In the genomic region with DNA sequence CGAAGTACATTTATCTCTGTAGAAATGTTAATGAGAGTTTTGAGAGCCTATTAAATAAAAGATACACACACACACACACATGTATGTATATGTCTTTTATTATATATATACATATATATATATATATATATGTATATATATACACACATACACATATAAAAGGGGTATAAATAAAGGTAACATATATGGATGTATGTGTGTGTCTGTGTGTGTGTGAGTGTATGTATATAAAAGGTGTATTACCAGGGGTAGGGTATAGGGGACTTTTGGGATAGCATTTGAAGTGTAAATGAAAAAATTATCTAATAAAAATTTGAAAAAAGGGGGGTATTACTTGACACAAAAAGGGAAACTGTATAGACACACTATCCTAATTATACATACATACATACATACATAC, we compare ENCODE assay signal across 13 mouse cellular contexts.
DNase-seq lines count a peak whose midpoint lies in the region; ATAC-seq and TF ChIP-seq lines count a peak whose summit lies in the region.
"Had no signal": no experiment of that assay in that cellular context is flagged by ENCODE, and none has a peak within 500 bp of the region (broad histone marks: within the 10 kb centered on the region; RNA-seq: fewer than 3 reads in every experiment).

No protein-coding gene starts in this region.

- no peak for DNase-seq in heart, postnatal 10 days
- no peak for DNase-seq in lung, adult 2 months
- no peak for DNase-seq in hindbrain, embryonic 14.5 days (ENCODE audit: low spot score)
- DNase-seq in thymus, postnatal 4 days: no peak
- no peak for DNase-seq in gastrocnemius, adult 2 months

- WGBS in heart, embryonic 13.5 days: 35% methylated on average over 1 of the region's 1 CpGs
- WGBS in lung, embryonic 16.5 days: 50% methylated on average over 1 of the region's 1 CpGs
- 67% methylated on average over 1 of the region's 1 CpGs for WGBS in lung, adult 2 months
- WGBS in hindbrain, embryonic 14.5 days: 70% methylated on average over 1 of the region's 1 CpGs
- 61% methylated on average over 1 of the region's 1 CpGs for whole genome bisulfite sequencing in neural tube, embryonic 13.5 days

- H3K36me3 ChIP-seq in heart, embryonic 13.5 days: peaks cover 79% of the 10 kb centered on the region
- H3K36me3 ChIP-seq in lung, embryonic 16.5 days (ENCODE audit: control insufficient read depth, insufficient read depth, low read length): peaks cover 27% of the 10 kb centered on the region
- peaks cover 65% of the 10 kb centered on the region for H3K36me3 ChIP-seq in hindbrain, embryonic 14.5 days (replicated peaks; ENCODE audit: control insufficient read depth, insufficient read depth)
- H3K36me3 ChIP-seq in neural tube, embryonic 13.5 days: peaks cover 63% of the 10 kb centered on the region

- TF ChIP-seq POLR2A in lung, adult 2 months (IDR thresholded peaks at IDR 0.05; ENCODE audit: borderline replicate concordance, extremely low read depth, low read depth, low read length): no peak

- no peak overlapping the region for H3K4me3 ChIP-seq in heart, embryonic 13.5 days
- no peak overlapping the region for H3K4me3 ChIP-seq in lung, embryonic 16.5 days (ENCODE audit: low read length)
- no peak overlapping the region for H3K4me3 ChIP-seq in lung, adult 2 months (replicated peaks; ENCODE audit: extremely low read depth, low read depth, low read length)
- no peak overlapping the region for H3K4me3 ChIP-seq in hindbrain, embryonic 14.5 days (replicated peaks; ENCODE audit: low read length)
- H3K4me3 ChIP-seq in neural tube, embryonic 13.5 days: no peak overlapping the region
- no peak overlapping the region for H3K4me3 ChIP-seq in gastrocnemius, adult 2 months
- H3K4me3 ChIP-seq: limb, embryonic 12.5 days; stomach, embryonic 15.5 days had no signal

- no peaks in the 10 kb centered on the region for H3K9me3 ChIP-seq in heart, embryonic 13.5 days
- H3K9me3 ChIP-seq in lung, embryonic 16.5 days (ENCODE audit: control insufficient read depth, low read length): no peaks in the 10 kb centered on the region
- H3K9me3 ChIP-seq in hindbrain, embryonic 14.5 days (ENCODE audit: control insufficient read depth, low read length): no peaks in the 10 kb centered on the region
- H3K9me3 ChIP-seq in neural tube, embryonic 13.5 days: peaks cover 3% of the 10 kb centered on the region; the same call in 1 of the 2 replicates
- H3K9me3 ChIP-seq: limb, embryonic 12.5 days; stomach, embryonic 15.5 days had no signal

- H3K4me2 ChIP-seq in heart, embryonic 13.5 days: no peak overlapping the region
- H3K4me2 ChIP-seq in lung, embryonic 16.5 days (ENCODE audit: low read depth, low read length): no peak overlapping the region
- no peak overlapping the region for H3K4me2 ChIP-seq in hindbrain, embryonic 14.5 days (replicated peaks)
- H3K4me2 ChIP-seq in neural tube, embryonic 13.5 days: no peak overlapping the region
- H3K4me2 ChIP-seq: stomach, embryonic 15.5 days had no signal

- H3K9ac ChIP-seq in heart, embryonic 13.5 days: no peak overlapping the region
- H3K9ac ChIP-seq in lung, embryonic 16.5 days (ENCODE audit: low read length): no peak overlapping the region
- H3K9ac ChIP-seq in hindbrain, embryonic 14.5 days: no peak overlapping the region
- H3K9ac ChIP-seq in neural tube, embryonic 13.5 days: no peak overlapping the region
- H3K9ac ChIP-seq: limb, embryonic 12.5 days; liver, postnatal 0 days; stomach, embryonic 15.5 days had no signal

- no peaks in the 10 kb centered on the region for H3K27me3 ChIP-seq in heart, embryonic 13.5 days (replicated peaks)
- H3K27me3 ChIP-seq in lung, embryonic 16.5 days (ENCODE audit: control insufficient read depth, insufficient read depth, low read depth, low read length): no peaks in the 10 kb centered on the region
- H3K27me3 ChIP-seq in hindbrain, embryonic 14.5 days (ENCODE audit: control insufficient read depth, insufficient read depth, low read length): no peaks in the 10 kb centered on the region
- H3K27me3 ChIP-seq in neural tube, embryonic 13.5 days: no peaks in the 10 kb centered on the region
- H3K27me3 ChIP-seq: limb, embryonic 12.5 days; Patski; stomach, embryonic 15.5 days had no signal

- no peak for ATAC-seq in heart, embryonic 13.5 days (ENCODE audit: extremely low read depth, insufficient number of reproducible peaks, low FRiP score, low TSS enrichment)
- 0 out of 2 replicates have a peak, but pooled peaks have one; percentile 1 for ATAC-seq in lung, embryonic 16.5 days (ENCODE audit: low read depth)
- peak; percentile 33; the same call in 1 of the 2 replicates for ATAC-seq in hindbrain, embryonic 14.5 days (ENCODE audit: low FRiP score)
- peak; percentile 24; the same call in 1 of the 2 replicates for ATAC-seq in neural tube, embryonic 13.5 days (ENCODE audit: low read depth)

- intact Hi-C loops in heart, postnatal 10 days (cut with DNase I): loop anchor here (1.0 to 10.0 kb wide), 3 partner anchors 217 to 722 kb away; a partner anchor contains a TSS
- intact Hi-C loops in gastrocnemius, adult 2 months (cut with DNase I): loop anchor here (1.0 to 5.0 kb wide), 3 partner anchors 46 to 723 kb away; a partner anchor contains a TSS

- no peak for TF ChIP-seq CTCF in lung, adult 2 months (IDR thresholded peaks at IDR 0.05; ENCODE audit: insufficient read depth, low read length)
- TF ChIP-seq CTCF in gastrocnemius, adult 2 months (IDR thresholded peaks at IDR 0.05): no peak

- peak overlapping the region; percentile 41; the same call in 1 of the 2 replicates for H3K27ac ChIP-seq in heart, embryonic 13.5 days (replicated peaks)
- no peak overlapping the region for H3K27ac ChIP-seq in lung, embryonic 16.5 days (ENCODE audit: low read length)
- no peak overlapping the region for H3K27ac ChIP-seq in hindbrain, embryonic 14.5 days
- no peak overlapping the region for H3K27ac ChIP-seq in neural tube, embryonic 13.5 days (replicated peaks)
- H3K27ac ChIP-seq in gastrocnemius, adult 2 months: no peak overlapping the region
- H3K27ac ChIP-seq: limb, embryonic 12.5 days; macrophage; stomach, embryonic 15.5 days had no signal

- H3K4me1 ChIP-seq in heart, embryonic 13.5 days: peaks cover 12% of the 10 kb centered on the region
- no peaks in the 10 kb centered on the region for H3K4me1 ChIP-seq in lung, embryonic 16.5 days (replicated peaks; ENCODE audit: control insufficient read depth, insufficient read depth, low read length)
- H3K4me1 ChIP-seq in lung, adult 2 months (ENCODE audit: control insufficient read depth, insufficient read depth, low read length): peaks cover 2% of the 10 kb centered on the region; the same call in 1 of the 2 replicates
- H3K4me1 ChIP-seq in hindbrain, embryonic 14.5 days (replicated peaks; ENCODE audit: control insufficient read depth, insufficient read depth, low read length): 0 out of 2 replicates have a peak, but pooled peaks cover 3% of the 10 kb centered on the region
- H3K4me1 ChIP-seq in neural tube, embryonic 13.5 days (replicated peaks): peaks cover 10% of the 10 kb centered on the region
- H3K4me1 ChIP-seq: limb, embryonic 12.5 days; stomach, embryonic 15.5 days had no signal
